In genomic region chr16:59683434-59683833, GRCm38 (mm10) we compare ENCODE assay signal across 9 mouse cellular contexts. TPM values are rescaled to one million over a fixed set of nuclear protein-coding genes. Genes with fewer than 3 reads are reported as not detected.
DNase-seq lines count a peak whose midpoint lies in the region; ATAC-seq and TF ChIP-seq lines count a peak whose summit lies in the region.
"Had no signal": no experiment of that assay in that cellular context is flagged by ENCODE, and none has a peak within 500 bp of the region (broad histone marks: within the 10 kb centered on the region; RNA-seq: fewer than 3 reads in every experiment).

No protein-coding gene starts in this region.

- DNase-seq in CH12.LX (ENCODE audit: extremely low read depth) = peak; percentile 89
- DNase-seq in adrenal gland, postnatal 36 days = peak; percentile 59 to 71
- peak; percentile 93 for DNase-seq in embryonic facial prominence, embryonic 11.5 days (ENCODE audit: low spot score)
- DNase-seq in heart, postnatal 36 days = peak; percentile 39 to 51
- DNase-seq in large intestine, adult 2 months (ENCODE audit: low read depth, low spot score) = peak; percentile 25
- peak; percentile 17 for DNase-seq in lung, adult 2 months
- DNase-seq in ovary, postnatal 10 days (ENCODE audit: low spot score) = peak; percentile 18
- peak; percentile 5 to 8 for DNase-seq in thymus, postnatal 36 days

- peak; percentile 96 for TF ChIP-seq RAD21 in CH12.LX (IDR thresholded peaks at IDR 0.05; ENCODE audit: low read depth, low read length)

- H3K4me1 ChIP-seq in CH12.LX (ENCODE audit: control insufficient read depth in 1 of 2, insufficient read depth in 2 of 2) = peaks cover 0 to 2% of the 10 kb centered on the region in 2 experiments; a peak in 1 of 4 replicates
- no peaks in the 10 kb centered on the region for H3K4me1 ChIP-seq in embryonic facial prominence, embryonic 11.5 days (ENCODE audit: control insufficient read depth, insufficient read depth, low read length)
- no peaks in the 10 kb centered on the region for H3K4me1 ChIP-seq in lung, adult 2 months (ENCODE audit: control insufficient read depth, insufficient read depth, low read length)
- H3K4me1 ChIP-seq: limb, embryonic 15.5 days had no signal

- in situ Hi-C loops in CH12.LX (cut with MboI; ENCODE audit: low pct_ligation_motif_present, low pct_unique_long_range_greater_than_20kb, low sequenced_read_pairs) = no loop called here

- peak; percentile 93 to 94 for TF ChIP-seq CTCF in CH12.LX (conservative IDR thresholded peaks at IDR 0.05 in 1 of 2, IDR thresholded peaks at IDR 0.05 in 1 of 2; ENCODE audit: low read depth in 2 of 2, low read length in 2 of 2)
- peak; percentile 78 for TF ChIP-seq CTCF in lung, adult 2 months (IDR thresholded peaks at IDR 0.05; ENCODE audit: insufficient read depth, low read length)

- peak; percentile 79; the same call in 1 of the 2 replicates for ATAC-seq in embryonic facial prominence, embryonic 11.5 days (replicated peaks; ENCODE audit: insufficient number of reproducible peaks, low FRiP score, low TSS enrichment, low read depth)

- no peaks in the 10 kb centered on the region for H3K27me3 ChIP-seq in CH12.LX (replicated peaks)
- no peaks in the 10 kb centered on the region for H3K27me3 ChIP-seq in embryonic facial prominence, embryonic 11.5 days (ENCODE audit: control insufficient read depth, insufficient read depth, low read length)

- no peak overlapping the region; the same call in 1 of the 2 replicates for H3K4me2 ChIP-seq in CH12.LX (ENCODE audit: insufficient read depth, low read depth, poor library complexity, severe bottlenecking)
- H3K4me2 ChIP-seq in embryonic facial prominence, embryonic 11.5 days (ENCODE audit: low read depth, low read length) = no peak overlapping the region
- H3K4me2 ChIP-seq: limb, embryonic 15.5 days had no signal

- H3K79me2 ChIP-seq in CH12.LX (replicated peaks; ENCODE audit: control insufficient read depth, extremely low read depth, insufficient read depth, poor library complexity, severe bottlenecking) = no peaks in the 10 kb centered on the region

- no peak overlapping the region for H3K4me3 ChIP-seq in CH12.LX (replicated peaks in 1 of 3; ENCODE audit: low read depth in 2 of 3, low read length in 2 of 3, poor library complexity in 1 of 3)
- no peak overlapping the region for H3K4me3 ChIP-seq in embryonic facial prominence, embryonic 11.5 days (ENCODE audit: low read depth, low read length)
- H3K4me3 ChIP-seq in lung, adult 2 months (replicated peaks; ENCODE audit: extremely low read depth, low read depth, low read length) = no peak overlapping the region
- H3K4me3 ChIP-seq: limb, embryonic 15.5 days had no signal

- TF ChIP-seq POLR2A in CH12.LX (IDR thresholded peaks at IDR 0.05; ENCODE audit: low read depth, low read length) = no peak
- no peak for TF ChIP-seq POLR2A in lung, adult 2 months (IDR thresholded peaks at IDR 0.05; ENCODE audit: borderline replicate concordance, extremely low read depth, low read depth, low read length)

- no peaks in the 10 kb centered on the region for H3K36me3 ChIP-seq in CH12.LX (replicated peaks in 1 of 2; ENCODE audit: control insufficient read depth in 1 of 2, insufficient read depth in 1 of 2, low read length in 1 of 2)
- H3K36me3 ChIP-seq in embryonic facial prominence, embryonic 11.5 days (replicated peaks; ENCODE audit: control insufficient read depth, insufficient read depth, low read depth, low read length) = no peaks in the 10 kb centered on the region
- H3K36me3 ChIP-seq: limb, embryonic 15.5 days had no signal

- H3K9me3 ChIP-seq in CH12.LX (replicated peaks; ENCODE audit: low read length) = no peaks in the 10 kb centered on the region
- H3K9me3 ChIP-seq in embryonic facial prominence, embryonic 11.5 days (replicated peaks; ENCODE audit: control insufficient read depth, low read length) = no peaks in the 10 kb centered on the region
- H3K9me3 ChIP-seq: limb, embryonic 15.5 days had no signal

- no peak overlapping the region for H3K27ac ChIP-seq in CH12.LX (ENCODE audit: insufficient read depth, low read depth)
- no peak overlapping the region for H3K27ac ChIP-seq in embryonic facial prominence, embryonic 11.5 days (replicated peaks; ENCODE audit: low read depth, low read length)
- H3K27ac ChIP-seq: limb, embryonic 15.5 days had no signal

- intact Hi-C loops in heart, postnatal 36 days (cut with DNase I) = no loop called here

- 7% methylated on average over 8 of the region's 8 CpGs for WGBS in embryonic facial prominence, embryonic 11.5 days
- WGBS in large intestine, adult 2 months = 5% methylated on average over 8 of the region's 8 CpGs
- WGBS in lung, adult 2 months = 6% methylated on average over 8 of the region's 8 CpGs

- H3K9ac ChIP-seq in CH12.LX (ENCODE audit: insufficient read depth, low read depth) = no peak overlapping the region
- H3K9ac ChIP-seq in embryonic facial prominence, embryonic 11.5 days (replicated peaks; ENCODE audit: low read length) = no peak overlapping the region
- H3K9ac ChIP-seq: limb, embryonic 15.5 days had no signal

- dilution Hi-C loops in CH12.LX (cut with MboI; ENCODE audit: extremely low pct_ligation_motif_present, extremely low pct_unique_long_range_greater_than_20kb, low sequenced_read_pairs) = no loop called here

- TF ChIP-seq EP300 in CH12.LX (IDR thresholded peaks at IDR 0.05; ENCODE audit: low read length) = no peak

TF ChIP-seq in CH12.LX, 34 proteins besides CTCF, POLR2A, EP300 and RAD21:
- TF ChIP-seq ETS1 (conservative IDR thresholded peaks at IDR 0.05; ENCODE audit: low read depth, low read length) (no peak), SIN3A (IDR thresholded peaks at IDR 0.05; ENCODE audit: low read length) (no peak), NRF1 (IDR thresholded peaks at IDR 0.05; ENCODE audit: low read depth, low read length) (no peak), TCF12 (IDR thresholded peaks at IDR 0.05; ENCODE audit: low read depth, low read length) (no peak), MXI1 (IDR thresholded peaks at IDR 0.05; ENCODE audit: low read depth, low read length) (no peak), USF2 (conservative IDR thresholded peaks at IDR 0.05; ENCODE audit: low read depth, low read length) (no peak), HCFC1 (IDR thresholded peaks at IDR 0.05; ENCODE audit: low read depth, low read length) (peak; percentile 17; the same call in 1 of the 2 replicates), TBP (conservative IDR thresholded peaks at IDR 0.05; ENCODE audit: low read depth, low read length) (no peak), RCOR1 (conservative IDR thresholded peaks at IDR 0.05; ENCODE audit: low read depth, low read length) (no peak), IRF4 (IDR thresholded peaks at IDR 0.05; ENCODE audit: low read depth, low read length) (0 out of 2 replicates have a peak, but pooled peaks have one; percentile 13), ZC3H11A (IDR thresholded peaks at IDR 0.05; ENCODE audit: low read depth, low read length) (peak; percentile 36; the same call in 1 of the 2 replicates), ZKSCAN1 (IDR thresholded peaks at IDR 0.05; ENCODE audit: borderline replicate concordance, low read depth, low read length) (no peak), KAT2A (IDR thresholded peaks at IDR 0.05; ENCODE audit: insufficient replicate concordance, low read length) (no peak), PAX5 (IDR thresholded peaks at IDR 0.05; ENCODE audit: low read length) (no peak), NELFE (IDR thresholded peaks at IDR 0.05; ENCODE audit: low read depth, low read length) (no peak; the same call in 1 of the 2 replicates), BHLHE40 (IDR thresholded peaks at IDR 0.05; ENCODE audit: low read depth, low read length) (0 out of 2 replicates have a peak, but pooled peaks have one; percentile 7), UBTF (IDR thresholded peaks at IDR 0.05; ENCODE audit: low read depth, low read length) (no peak), SMC3 (IDR thresholded peaks at IDR 0.05; ENCODE audit: low read depth, low read length) (peak; percentile 83), ELF1 (IDR thresholded peaks at IDR 0.05; ENCODE audit: low read depth, low read length) (no peak), ZNF384 (IDR thresholded peaks at IDR 0.05; ENCODE audit: low read depth, low read length) (no peak), MAFK (IDR thresholded peaks at IDR 0.05; ENCODE audit: insufficient replicate concordance, low read length) (no peak), JUN (IDR thresholded peaks at IDR 0.05; ENCODE audit: insufficient read depth, low read depth, low read length) (no peak), MAX (IDR thresholded peaks at IDR 0.05; ENCODE audit: low read length) (no peak)

RNA-seq across cellular contexts. Expression of gene Arl6, which starts 44.2 kb away (rescaled TPM):
- total RNA-seq in CH12.LX (2012; rRNA removed) = 0.08 TPM in 1 of 2 replicates, not detected in the other
- total RNA-seq in CH12.LX (2014; rRNA removed) = 0.77 and 0.80 TPM in 2 replicates
- 0.23 and 0.25 TPM in 2 replicates for polyA plus RNA-seq in CH12.LX (2012; ENCODE audit: insufficient read length, low read depth)
- total RNA-seq in adrenal gland, postnatal 36 days (2021) = 1 to 10 TPM; 9.7 to 9.8 TPM
- polyA plus RNA-seq in embryonic facial prominence, embryonic 11.5 days (2014; fragmentation: Nextera tagmentation; extraction: Ambion mirVana) = 50.1 and 50.8 TPM in 2 replicates
- total RNA-seq in heart, postnatal 36 days (2021) = 1 to 10 TPM; 5.5 to 5.8 TPM
- polyA plus RNA-seq in large intestine, adult 2 months (2012; rRNA removed) = 0.72 and 0.89 TPM in 2 replicates
- polyA plus RNA-seq in lung, adult 2 months (2012; rRNA removed) = 2.2 and 4.0 TPM in 2 replicates

Comparison
In these comparisons a context has a peak if more than half of its experiments do, and no peak if none do; other contexts are left out.
1. DNase-seq: peak in every context shown above with its lines; median percentile 93 in embryonic facial prominence, embryonic 11.5 days; 89 in CH12.LX; 65 in adrenal gland, postnatal 36 days; 45 in heart, postnatal 36 days; 25 in large intestine, adult 2 months; 18 in ovary, postnatal 10 days; 17 in lung, adult 2 months; 6 in thymus, postnatal 36 days.
2. RNA of gene Arl6, which starts 44.2 kb away (polyA plus RNA-seq): 50.1 to 50.8 TPM in embryonic facial prominence, embryonic 11.5 days; 2.2 to 4.0 TPM in lung, adult 2 months, 0.72 to 0.89 TPM in large intestine, adult 2 months and 0.23 to 0.25 TPM in CH12.LX; every median in the first group is over 10 times any median in the second.